Mouse (Mus musculus) G1E (cell line): ENCODE measurements around the gene Magohb. TPM values are rescaled to one million over a fixed set of nuclear protein-coding genes. Genes with fewer than 3 reads are reported as not detected.

Source experiments
- ATAC-seq: 2 replicates; pipeline ENCODE4 v1.8.0; 2016; ENCODE audit warnings: mild to moderate bottlenecking; ENCODE audit not compliant: insufficient number of reproducible peaks, poor library complexity, low FRiP score, severe bottlenecking; ENCODE audit errors: extremely low read depth
- DNase-seq: peaks from one replicate; pipeline ENCODE4 v3.0.0; 2012; ENCODE audit warnings: low spot score
- H3K27me3 ChIP-seq: 2 replicates; pipeline ENCODE4 v1.6.1; 2012; ENCODE audit warnings: mild to moderate bottlenecking, low read length, inconsistent platforms; ENCODE audit not compliant: insufficient read depth
- H3K36me3 ChIP-seq: replicated peaks from 2 replicates; pipeline ENCODE3; 2012; ENCODE audit warnings: mild to moderate bottlenecking, inconsistent platforms
- H3K4me1 ChIP-seq: 2 replicates; pipeline ENCODE4 v1.6.1; 2012; ENCODE audit warnings: low read depth, low read length, inconsistent platforms, mixed read lengths; ENCODE audit not compliant: insufficient read depth
- H3K4me3 ChIP-seq: 2 replicates; pipeline ENCODE4 v1.5.1; 2012; ENCODE audit warnings: low read depth, mild to moderate bottlenecking, inconsistent platforms, low read length, moderate library complexity, mixed read lengths
- H3K9me3 ChIP-seq: replicated peaks from 2 replicates; pipeline ENCODE4 v1.6.1; 2012; ENCODE audit warnings: inconsistent platforms
- CTCF ChIP-seq: IDR thresholded peaks from 2 replicates; pipeline ENCODE4 v1.5.1; 2012; ENCODE audit warnings: low read depth, low read length, inconsistent platforms, mixed read lengths
- GATA1 ChIP-seq: IDR thresholded peaks from 2 replicates; pipeline ENCODE4 v1.6.1; 2012; ENCODE audit warnings: borderline replicate concordance, low read length, inconsistent platforms, mixed read lengths
- GATA2 ChIP-seq: IDR thresholded peaks from 2 replicates; pipeline ENCODE4 v1.6.1; 2012; ENCODE audit warnings: low read depth, low read length, inconsistent platforms, borderline replicate concordance
- POLR2AphosphoS5 ChIP-seq: IDR thresholded peaks from 2 replicates; pipeline ENCODE4 v1.6.1; 2012; ENCODE audit warnings: low read depth, low read length, inconsistent platforms; ENCODE audit not compliant: insufficient replicate concordance
- TAL1 ChIP-seq: conservative IDR thresholded peaks from 2 replicates; pipeline ENCODE4 v1.6.1; 2012; ENCODE audit warnings: low read depth, low read length, inconsistent platforms, mixed read lengths
- polyA plus RNA-seq: library from polyadenylated mRNA; stranded (reverse); fragments of >175 nt; gene quantifications from 2 replicates; pipeline ENCODE4 v1.2.3, GENCODE M21; 2012
- total RNA-seq, 2 experiments: library from RNA; stranded (forward) in 1 of 2; stranded (reverse) in 1 of 2; fragments of 200-1000 nt in 1 of 2; fragments of >200 nt in 1 of 2; fragmentation: Nextera tagmentation in 1 of 2; gene quantifications; 2 replicates each; pipeline ENCODE4 v1.2.3; 2014 to 2017

Magohb gene
- total and polyA plus RNA-seq, 3 experiments, result not detected

- ATAC-seq, result no peak
- no peak overlapping the region for H3K4me3 ChIP-seq
- TF ChIP-seq POLR2AphosphoS5, result no peak
- TF ChIP-seq TAL1, result no peak
- no peak for TF ChIP-seq GATA2
- no peak for TF ChIP-seq CTCF
- TF ChIP-seq GATA1, result no peak
- no peaks in the 10 kb centered on the region for H3K36me3 ChIP-seq
- no peaks in the 10 kb centered on the region for H3K4me1 ChIP-seq
- no peaks in the 10 kb centered on the region for H3K9me3 ChIP-seq
- H3K27me3 ChIP-seq, result no peaks in the 10 kb centered on the region; the same call in 1 of the 2 replicates
- DNase-seq, result no peak
Measured at GRCm38 (mm10) chr6:131316155-131317101, 23.4 kb upstream of the Magohb start.

GRCm38 (mm10) chr6:131308031-131308430 lies 15.0 kb upstream of the Magohb start:
- Histone ChIP-seq H3K4me3 (no peak overlapping the region), H3K36me3 (no peaks in the 10 kb centered on the region), H3K9me3 (no peaks in the 10 kb centered on the region), H3K4me1 (no peaks in the 10 kb centered on the region), H3K27me3 (peaks cover 5% of the 10 kb centered on the region; the same call in 1 of the 2 replicates)
- ATAC-seq (no peak), DNase-seq (no peak)
- TF ChIP-seq POLR2AphosphoS5 (no peak), TAL1 (no peak), GATA1 (no peak), CTCF (no peak), GATA2 (no peak)

- DNase-seq, result no peak
- Histone ChIP-seq H3K4me1 (no peaks in the 10 kb centered on the region), H3K36me3 (no peaks in the 10 kb centered on the region), H3K9me3 (no peaks in the 10 kb centered on the region), H3K27me3 (0 out of 2 replicates have a peak, but pooled peaks cover 2% of the 10 kb centered on the region), H3K4me3 (no peak overlapping the region)
- no peak for ATAC-seq
- TF ChIP-seq CTCF (no peak), TAL1 (no peak)
Measured at GRCm38 (mm10) chr6:131304776-131305175, 11.7 kb upstream of the Magohb start.

- ATAC-seq, result no peak
- peaks cover 3% of the 10 kb centered on the region; the same call in 1 of the 2 replicates for H3K27me3 ChIP-seq
- H3K9me3 ChIP-seq, result no peaks in the 10 kb centered on the region
- DNase-seq, result no peak
- no peak for TF ChIP-seq CTCF
- no peak for TF ChIP-seq TAL1
- no peak for TF ChIP-seq POLR2AphosphoS5
- TF ChIP-seq GATA1, result no peak
- no peak for TF ChIP-seq GATA2
- H3K36me3 ChIP-seq, result no peaks in the 10 kb centered on the region
- H3K4me1 ChIP-seq, result no peaks in the 10 kb centered on the region
- no peak overlapping the region for H3K4me3 ChIP-seq
Measured at GRCm38 (mm10) chr6:131298531-131298930, 5.5 kb upstream of the Magohb start.

- Histone ChIP-seq H3K4me3 (no peak overlapping the region), H3K27me3 (peaks cover 3% of the 10 kb centered on the region; the same call in 1 of the 2 replicates), H3K9me3 (no peaks in the 10 kb centered on the region), H3K36me3 (no peaks in the 10 kb centered on the region), H3K4me1 (peaks cover 7% of the 10 kb centered on the region)
- DNase-seq (no peak), ATAC-seq (no peak)
- no peak for TF ChIP-seq CTCF
- no peak for TF ChIP-seq POLR2AphosphoS5
- TF ChIP-seq GATA2, result no peak
- TF ChIP-seq TAL1, result no peak
- TF ChIP-seq GATA1, result no peak
Measured at GRCm38 (mm10) chr6:131294435-131295112, 1.5 kb upstream of the Magohb start.

GRCm38 (mm10) chr6:131293916-131294315 lies 872 bp upstream of the Magohb start:
- H3K27me3 ChIP-seq, result peaks cover 3% of the 10 kb centered on the region; the same call in 1 of the 2 replicates
- peaks cover 9% of the 10 kb centered on the region for H3K4me1 ChIP-seq
- no peak overlapping the region for H3K4me3 ChIP-seq
- no peak for DNase-seq
- H3K36me3 ChIP-seq, result no peaks in the 10 kb centered on the region
- H3K9me3 ChIP-seq, result no peaks in the 10 kb centered on the region
- TF ChIP-seq CTCF (no peak), GATA2 (no peak), TAL1 (no peak), POLR2AphosphoS5 (no peak), GATA1 (no peak)
- ATAC-seq, result no peak
